Mouse (Mus musculus) c-Kit-negative CD71-positive TER-119-positive erythroid progenitor cells, embryonic 14.5 days (primary cell): ENCODE data around the gene Cep104.

Source experiments
- DNase-seq: peaks from one replicate; pipeline ENCODE4 v3.0.0-alpha.2; 2013; ENCODE audit warnings: low read depth, low spot score

The Cep104 gene

GRCm38 (mm10) chr4:153993505-153993904 lies 18.5 kb downstream of the Cep104 start:
- DNase-seq: no peak

GRCm38 (mm10) chr4:154005488-154005887 lies 30.5 kb downstream of the Cep104 start:
- DNase-seq: no peak

- no peak for DNase-seq
These were observed 31.3 kb downstream of the Cep104 start for GRCm38 (mm10) chr4:154006264-154006663.

- DNase-seq: no peak
These were observed 32.8 kb downstream of the Cep104 start for GRCm38 (mm10) chr4:154007759-154008158.

- no peak for DNase-seq
These were observed 36.1 kb downstream of the Cep104 start for GRCm38 (mm10) chr4:154010907-154011645.

- DNase-seq: peak; percentile 63
These were observed 36.7 kb downstream of the Cep104 start, which contains the start of gene Lrrc47 for GRCm38 (mm10) chr4:154011646-154012089. Gene Lrrc47 (plus strand): TSS chr4:154011731.

GRCm38 (mm10) chr4:154012132-154012882 lies 37.3 kb downstream of the Cep104 start:
- no peak for DNase-seq

GRCm38 (mm10) chr4:154015476-154015875 lies 40.5 kb downstream of the Cep104 start:
- no peak for DNase-seq

GRCm38 (mm10) chr4:154019571-154019970 lies 44.6 kb downstream of the Cep104 start:
- peak; percentile 42 for DNase-seq

- no peak for DNase-seq
These were observed 46.4 kb downstream of the Cep104 start for GRCm38 (mm10) chr4:154021432-154021831.

- no peak for DNase-seq
These were observed 47.4 kb downstream of the Cep104 start for GRCm38 (mm10) chr4:154022407-154022806.

GRCm38 (mm10) chr4:154022844-154023243 lies 47.9 kb downstream of the Cep104 start:
- DNase-seq: no peak

- peak; percentile 68 for DNase-seq
These were observed 49.0 kb downstream of the Cep104 start for GRCm38 (mm10) chr4:154023754-154024601.

- peak; percentile 49 for DNase-seq
These were observed 49.9 kb downstream of the Cep104 start for GRCm38 (mm10) chr4:154024729-154025521.

GRCm38 (mm10) chr4:154025641-154026440 lies 50.8 kb downstream of the Cep104 start, which contains the start of gene Smim1:
Gene Smim1 (minus strand): TSS chr4:154026230.
- DNase-seq: peak; percentile 68

GRCm38 (mm10) chr4:154026441-154026761 lies 51.4 kb downstream of the Cep104 start:
- DNase-seq: no peak

GRCm38 (mm10) chr4:154028066-154028465 lies 53.1 kb downstream of the Cep104 start:
- DNase-seq: no peak

- peak; percentile 56 for DNase-seq
These were observed 53.7 kb downstream of the Cep104 start for GRCm38 (mm10) chr4:154028646-154029045.

GRCm38 (mm10) chr4:154037123-154037522 lies 62.1 kb downstream of the Cep104 start:
- no peak for DNase-seq

GRCm38 (mm10) chr4:154042577-154042976 lies 67.6 kb downstream of the Cep104 start, which contains the start of gene Ccdc27:
Gene Ccdc27 (minus strand): TSS chr4:154042677.
- no peak for DNase-seq
